Mouse (Mus musculus): ENCODE data around the gene Tshr.
"Not testable (repeated sequence)": the region's sequence is repeated elsewhere in the genome, so short reads cannot be mapped to it uniquely, and the experiment has no call there.

The Tshr gene

DNA sequence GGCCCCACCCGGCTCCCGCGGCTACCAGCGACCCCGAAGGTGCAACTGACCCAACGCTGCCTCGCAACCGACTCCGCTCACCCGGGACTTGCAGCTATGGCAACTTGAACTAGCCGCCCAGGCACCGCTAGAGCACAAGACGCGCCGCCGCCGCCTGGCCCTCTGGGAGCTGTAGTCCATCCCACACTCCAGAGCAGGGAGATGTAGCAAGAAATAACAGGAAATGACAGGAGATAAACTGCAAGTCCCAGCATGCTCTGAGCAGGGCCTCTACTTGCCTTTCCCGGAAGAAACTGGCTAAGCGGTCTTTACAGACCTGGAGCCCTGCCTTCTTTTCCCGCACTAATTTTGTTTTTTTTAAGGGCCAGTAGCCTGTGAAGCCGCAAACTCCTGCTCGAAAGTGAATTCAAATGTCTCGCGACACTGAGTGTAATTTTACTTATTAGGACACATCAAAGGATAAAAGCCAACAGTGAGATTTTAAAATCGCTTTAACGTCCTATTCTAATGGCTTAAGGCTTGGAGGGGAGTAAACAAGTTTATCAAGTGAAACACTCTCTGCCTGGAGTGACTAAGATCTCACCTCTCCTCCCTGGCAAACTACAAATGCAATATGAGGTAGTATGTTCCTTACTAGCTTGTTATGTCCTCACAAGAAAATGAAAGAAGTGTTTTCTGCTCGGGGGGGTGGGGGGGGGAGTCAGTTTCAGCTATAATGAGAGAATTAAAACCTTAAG is at the start of gene Tshr, which contains the start of gene Cep128:
Tshr (plus strand) TSS at position 283 of the 737 bp plus-strand sequence.
Cep128 (minus strand) TSS at position 129 of the 737 bp plus-strand sequence.
- peak; percentile 92 for DNase-seq (ENCODE audit: low read depth, low spot score)

DNA sequence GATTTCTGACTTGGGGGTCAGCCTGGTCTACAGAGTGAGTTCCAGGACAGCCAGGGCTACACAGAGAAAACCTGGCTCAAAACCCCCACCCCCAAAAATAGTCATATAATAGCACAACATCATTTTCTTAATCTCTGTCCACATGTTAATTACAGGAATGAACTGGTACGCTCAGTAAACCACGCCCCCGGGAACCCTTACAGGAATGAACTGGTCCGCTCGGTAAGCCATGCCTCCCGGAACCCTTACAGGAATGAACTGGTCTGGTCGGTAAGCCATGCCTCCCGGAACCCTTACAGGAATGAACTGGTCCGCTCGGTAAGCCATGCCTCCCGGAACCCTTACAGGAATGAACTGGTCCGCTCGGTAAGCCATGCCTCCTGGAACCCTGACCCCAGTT is 45.7 kb upstream of the Tshr start:
- DNase-seq (ENCODE audit: low read depth, low spot score), result not testable (repeated sequence)

DNA sequence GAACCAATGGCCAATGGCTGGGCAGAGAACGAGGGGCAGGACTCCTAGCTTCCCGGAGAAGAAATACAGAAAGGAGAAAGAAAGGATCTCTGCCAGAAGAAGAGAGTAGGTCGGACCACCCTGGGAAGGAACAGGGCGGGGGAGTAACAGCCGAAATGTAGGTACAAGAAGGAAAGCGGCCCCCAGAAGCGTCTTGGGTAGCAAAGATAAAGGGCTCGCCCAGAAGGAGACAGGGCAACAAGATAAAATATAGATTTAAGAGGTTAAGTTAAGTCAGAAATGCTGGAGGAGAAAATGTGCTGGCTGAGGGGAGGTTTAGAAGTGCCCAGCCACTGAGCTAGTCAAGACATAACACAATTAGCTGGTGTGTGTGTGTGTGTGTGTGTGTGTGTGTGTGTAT is 30.6 kb upstream of the Tshr start:
- no peak for DNase-seq (ENCODE audit: low read depth, low spot score)

DNA sequence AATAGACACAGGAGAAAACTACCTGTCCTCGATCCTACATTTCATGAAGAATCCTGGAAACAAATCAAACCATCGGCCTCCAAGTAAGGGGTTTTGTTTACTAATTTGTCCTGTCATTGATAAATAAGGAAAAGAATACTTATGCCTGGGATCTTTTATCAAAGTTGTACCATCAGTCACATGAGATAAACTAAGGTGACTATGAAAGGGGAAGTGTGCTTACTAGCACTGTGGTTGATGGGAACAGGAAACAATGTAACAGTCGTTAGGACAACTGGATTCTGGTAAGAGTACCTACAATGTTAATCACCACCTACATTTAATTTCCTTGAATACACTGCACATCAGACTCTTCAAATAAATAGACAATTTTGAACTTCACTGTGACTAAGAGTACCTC is 15.2 kb upstream of the Tshr start:
- no peak for DNase-seq (ENCODE audit: low read depth, low spot score)

DNA sequence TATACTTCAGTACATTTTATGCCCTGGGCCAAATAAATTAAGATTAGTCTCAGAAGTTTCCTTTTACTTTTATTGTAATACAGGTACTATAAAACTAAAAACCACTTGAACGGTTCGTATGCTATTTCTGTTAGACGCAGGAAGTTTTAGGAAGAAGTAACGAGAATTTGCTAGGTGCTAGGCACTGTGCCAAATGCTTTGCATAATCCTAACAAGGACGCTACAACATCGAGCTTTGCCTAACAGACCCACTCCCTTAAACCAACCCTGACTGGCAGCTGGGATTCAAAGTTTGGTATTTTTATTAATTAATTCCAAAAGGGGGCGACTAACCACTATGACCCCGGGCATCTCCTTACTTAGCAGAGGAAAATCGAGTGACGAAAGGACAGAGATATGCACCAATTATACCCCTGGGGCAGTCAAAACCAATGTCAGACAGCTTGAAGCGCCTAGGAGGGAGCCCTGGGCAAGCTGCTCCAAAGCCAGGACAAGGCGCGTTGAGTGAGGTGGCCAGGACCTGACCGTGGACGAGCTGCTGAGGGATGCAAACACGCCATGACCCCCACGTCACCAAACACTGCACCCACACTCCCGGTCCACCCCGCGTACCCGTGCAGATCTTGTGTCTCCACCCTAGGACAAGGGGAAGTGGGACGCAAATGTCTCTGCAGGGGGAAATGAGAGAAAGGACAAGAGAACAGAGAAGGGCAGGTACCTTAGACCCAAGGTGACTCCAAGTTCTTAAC is 673 bp upstream of the Tshr start:
- DNase-seq (ENCODE audit: low read depth, low spot score), result no peak

DNA sequence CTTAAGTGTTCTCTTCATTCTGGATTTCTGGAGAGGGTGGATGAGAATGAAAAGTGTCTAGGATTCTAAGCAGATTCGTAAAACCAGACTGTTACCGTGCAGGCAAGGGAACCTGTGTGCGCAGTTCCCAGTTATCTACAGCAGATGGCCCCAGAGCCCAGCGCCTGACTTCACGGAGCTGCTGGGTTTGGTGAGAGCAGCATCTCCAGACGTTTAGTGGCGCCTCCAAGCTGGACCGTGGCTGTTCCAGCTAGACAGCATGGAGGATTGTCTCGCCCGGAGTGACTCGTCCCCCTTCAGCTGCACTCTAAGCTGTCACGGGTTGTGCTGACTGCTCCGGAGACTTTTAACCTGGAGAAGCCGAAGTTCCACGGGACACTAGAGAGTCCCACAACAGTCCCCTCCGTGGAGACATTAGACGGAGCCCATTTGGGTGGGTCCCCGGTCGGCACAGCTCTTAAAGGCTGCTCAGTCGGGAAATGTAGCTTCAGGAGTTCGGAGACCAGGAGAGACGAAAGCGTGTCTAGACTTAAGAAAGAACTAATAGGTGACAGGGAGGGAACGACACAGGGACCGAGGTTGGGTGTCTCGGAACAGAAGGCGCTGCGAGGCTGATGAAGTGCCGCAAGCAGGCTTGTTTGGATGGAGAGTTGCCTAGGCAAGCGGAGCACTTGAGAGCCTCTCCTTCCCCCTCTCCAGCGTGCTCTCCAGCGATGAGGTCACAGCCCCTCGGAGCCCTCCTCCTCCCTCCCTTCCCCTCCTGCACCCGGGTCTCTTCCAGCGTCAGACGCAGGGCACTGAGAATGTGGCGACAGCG is 16.1 kb downstream of the Tshr start:
- DNase-seq (ENCODE audit: low read depth, low spot score), result peak; percentile 78

DNA sequence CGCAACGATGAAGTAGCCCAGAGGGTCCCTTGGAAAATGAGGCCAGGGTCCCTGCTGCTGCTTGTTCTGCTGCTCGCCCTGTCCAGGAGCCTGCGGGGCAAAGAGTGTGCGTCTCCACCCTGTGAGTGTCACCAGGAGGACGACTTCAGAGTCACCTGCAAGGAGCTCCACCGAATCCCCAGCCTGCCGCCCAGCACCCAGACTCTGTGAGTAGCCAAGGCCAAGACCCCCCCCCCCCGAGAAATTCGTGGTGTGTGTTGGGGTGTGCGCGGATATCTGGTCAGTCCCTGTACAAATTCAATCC is 16.6 kb downstream of the Tshr start:
- no peak for DNase-seq (ENCODE audit: low read depth, low spot score)

DNA sequence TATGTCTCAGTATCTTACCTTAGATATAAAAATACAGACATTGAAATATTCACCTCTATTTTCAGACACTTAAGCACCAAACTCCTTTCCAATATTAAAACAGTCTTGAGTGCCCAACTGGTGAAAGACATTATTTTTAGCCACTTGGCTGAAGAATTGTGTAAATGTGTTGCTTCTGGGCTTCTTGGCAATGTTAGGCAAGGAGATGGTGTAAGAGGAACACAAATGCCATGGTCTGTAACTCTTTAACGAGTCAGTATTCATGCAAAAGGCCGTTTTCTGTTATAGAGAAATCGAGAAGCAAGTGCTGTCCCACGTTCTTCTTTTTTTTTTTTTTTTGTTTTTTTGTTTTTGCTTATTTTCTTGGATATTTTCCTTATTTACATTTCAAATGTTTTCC is 25.9 kb downstream of the Tshr start:
- no peak for DNase-seq (ENCODE audit: low read depth, low spot score)

DNA sequence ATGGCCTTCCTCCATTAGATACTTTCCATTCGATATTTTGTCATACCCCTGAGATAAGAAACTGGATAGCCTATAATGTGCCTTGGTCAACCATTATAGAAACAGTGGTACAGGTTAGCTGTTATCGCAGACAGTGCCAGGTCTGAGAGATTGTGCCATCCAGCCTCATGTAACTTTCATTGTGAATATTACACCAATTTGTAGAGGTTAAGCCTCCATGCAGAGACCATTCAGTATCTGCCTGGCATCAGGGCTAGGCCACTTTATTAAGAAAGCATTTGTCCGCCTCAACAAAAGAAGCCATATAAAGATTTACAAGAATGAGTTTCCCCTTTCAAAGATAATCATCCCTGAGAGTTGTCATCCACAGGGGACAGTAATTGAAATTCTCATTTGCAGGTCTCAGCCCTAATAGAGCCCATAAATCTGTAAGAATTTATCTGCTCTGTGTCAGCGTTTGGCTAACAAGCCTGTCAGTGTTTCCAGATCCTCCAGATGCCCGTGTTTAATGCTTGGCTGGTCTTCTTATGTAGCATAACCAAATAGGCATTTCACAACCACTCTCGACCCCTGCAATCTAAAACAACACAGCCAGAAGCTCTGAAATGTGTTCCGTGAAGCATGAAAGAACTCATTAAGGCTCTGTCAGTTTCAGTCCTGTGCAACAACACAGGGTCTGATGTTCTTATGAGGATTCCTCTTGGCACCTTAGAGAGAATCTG is 28.3 kb downstream of the Tshr start:
- DNase-seq (ENCODE audit: low read depth, low spot score), result peak; percentile 51

DNA sequence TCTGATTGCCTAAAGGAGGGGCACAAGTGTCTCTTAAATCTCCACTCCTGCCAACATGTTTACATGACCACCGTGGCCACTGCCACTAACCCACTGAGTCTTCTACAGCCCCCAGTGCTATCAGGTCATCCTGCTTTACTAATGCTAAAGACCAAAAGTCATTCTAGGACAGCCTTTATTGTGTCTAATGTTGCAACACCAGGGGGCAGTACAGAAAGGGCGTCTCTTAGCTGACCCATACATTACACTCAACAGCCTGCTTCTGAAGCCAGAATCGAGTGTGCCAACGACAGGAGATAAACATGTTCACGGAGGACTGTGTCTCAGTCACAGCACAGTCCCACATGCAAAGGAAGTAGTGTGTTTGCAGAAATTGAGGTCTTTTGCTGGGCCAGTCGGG is 30.7 kb downstream of the Tshr start:
- no peak for DNase-seq (ENCODE audit: low read depth, low spot score)

DNA sequence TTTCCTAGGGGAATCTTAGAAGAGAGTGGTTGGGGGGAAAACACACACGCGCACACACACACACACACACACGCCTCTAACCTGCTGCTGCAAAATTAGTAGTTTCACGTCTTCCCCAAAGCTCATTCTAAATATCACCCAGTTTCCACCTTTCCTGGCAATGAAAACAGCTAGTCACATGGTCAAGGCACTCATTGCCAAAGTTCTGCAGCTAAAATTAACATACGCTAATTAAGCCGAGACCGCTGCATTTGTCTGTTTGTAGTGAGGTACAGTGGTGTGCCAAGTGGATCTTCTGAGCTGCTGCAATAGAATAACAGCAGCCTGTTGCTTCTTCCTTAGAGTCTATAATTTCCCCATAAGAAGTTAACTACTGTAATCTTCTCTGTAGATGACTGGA is 32.5 kb downstream of the Tshr start:
- DNase-seq (ENCODE audit: low read depth, low spot score), result no peak

DNA sequence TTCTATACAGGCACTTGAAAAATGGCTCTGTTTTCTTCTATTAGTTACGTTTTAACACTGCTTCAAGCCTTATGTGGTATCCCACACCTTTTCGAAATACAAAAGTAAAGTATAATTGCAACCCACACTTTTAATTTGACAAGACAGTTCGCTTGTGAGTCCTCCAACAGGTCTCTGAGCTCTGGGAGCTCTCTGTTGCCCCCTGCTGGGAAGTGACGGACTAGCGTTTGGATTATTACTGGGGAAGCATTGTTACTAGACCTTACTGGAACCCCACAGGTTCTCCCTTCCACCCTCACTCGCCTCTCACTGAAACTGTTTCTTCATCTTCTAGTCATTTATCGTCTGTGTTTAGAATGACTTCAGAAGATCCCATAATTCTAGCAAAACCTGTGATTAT is 34.4 kb downstream of the Tshr start:
- DNase-seq (ENCODE audit: low read depth, low spot score), result peak; percentile 47

DNA sequence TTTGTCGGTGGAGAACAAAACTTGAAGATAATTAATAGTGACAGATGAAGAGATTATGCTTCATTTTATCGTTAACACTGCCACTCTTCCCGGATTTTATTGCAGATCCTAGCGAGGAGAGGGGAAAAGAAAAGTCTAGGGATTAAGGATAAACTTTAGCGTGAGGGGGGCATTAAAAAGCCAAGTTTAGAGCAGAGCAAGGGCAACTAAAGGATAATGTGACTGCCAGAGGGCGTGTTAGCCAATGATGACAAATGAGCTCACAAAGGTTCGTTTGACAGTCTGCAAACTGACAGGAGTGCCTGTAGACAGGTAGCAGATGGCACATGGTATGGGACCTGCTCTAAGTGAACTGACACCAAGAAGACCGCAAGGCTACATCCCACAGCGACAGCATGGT is 36.9 kb downstream of the Tshr start:
- no peak for DNase-seq (ENCODE audit: low read depth, low spot score)

DNA sequence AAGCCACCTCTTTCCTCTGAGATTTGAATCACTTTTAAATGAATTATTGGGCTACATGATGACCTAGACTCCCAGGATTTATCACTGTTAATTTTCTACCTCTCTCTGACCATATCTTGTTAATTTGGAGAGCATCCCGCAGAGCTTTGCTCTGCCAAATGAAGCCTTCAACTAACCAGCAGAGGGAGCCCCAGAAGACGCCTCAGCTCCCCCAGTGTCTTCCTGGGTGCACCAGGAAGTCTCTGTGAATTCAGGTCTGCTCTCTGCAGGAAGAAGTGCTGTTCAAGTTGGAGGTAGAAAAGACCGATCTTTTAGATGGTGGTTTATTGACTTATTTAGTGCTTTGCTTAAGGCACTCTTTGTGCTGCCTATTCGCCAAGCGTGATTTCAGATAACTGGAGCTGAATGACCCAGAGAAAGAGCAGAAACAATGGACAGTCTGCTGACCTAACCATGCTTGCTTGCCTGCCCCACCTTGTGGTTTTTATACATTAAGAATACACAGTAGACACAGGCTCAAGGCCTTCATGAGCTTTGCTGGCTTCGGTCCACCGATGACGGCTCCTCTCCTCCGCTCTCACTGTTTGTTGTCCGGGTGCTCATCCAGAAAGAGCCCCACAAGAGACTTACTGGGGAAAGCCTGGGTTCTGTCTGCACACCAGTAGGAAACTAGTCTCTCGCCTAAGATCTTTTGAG is 38.9 kb downstream of the Tshr start:
- no peak for DNase-seq (ENCODE audit: low read depth, low spot score)

DNA sequence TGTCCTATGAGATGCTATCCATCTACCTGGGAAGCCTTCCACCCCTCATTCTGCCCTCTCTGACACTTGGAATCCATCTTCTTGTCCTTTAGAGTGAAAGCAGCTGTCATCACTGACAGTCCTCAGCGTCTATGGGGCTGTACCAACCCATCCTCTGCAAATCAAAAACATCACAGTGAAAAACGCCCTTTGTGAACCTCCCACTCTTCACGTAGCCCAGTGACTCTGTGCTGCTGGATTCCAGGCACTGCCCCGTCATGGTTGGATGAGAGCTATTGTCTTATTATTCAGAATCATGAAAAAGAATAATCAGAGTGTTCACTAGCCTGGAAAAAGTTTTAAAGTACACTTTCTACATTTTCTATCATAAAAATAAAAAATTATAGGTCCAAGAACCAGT is 42.1 kb downstream of the Tshr start:
- no peak for DNase-seq (ENCODE audit: low read depth, low spot score)

DNA sequence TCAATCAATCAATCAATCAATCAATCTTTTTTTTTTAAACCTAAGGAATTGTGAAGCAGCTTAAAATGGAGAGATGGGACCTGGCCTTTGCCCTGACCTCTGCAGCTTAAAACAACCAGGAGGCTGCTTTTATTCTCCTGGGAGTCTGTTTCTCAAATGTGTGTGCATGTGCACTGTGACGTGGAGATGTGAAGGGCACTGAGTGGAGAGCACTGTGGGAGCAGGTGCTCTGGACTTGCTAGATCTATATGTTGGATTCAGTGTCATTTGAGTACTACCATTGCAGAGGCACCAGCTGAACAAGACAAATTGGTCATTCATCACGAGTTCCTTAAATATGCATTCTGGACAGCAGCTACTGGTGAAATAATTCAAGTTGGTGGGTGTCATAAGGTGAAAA is 42.8 kb downstream of the Tshr start:
- DNase-seq (ENCODE audit: low read depth, low spot score), result no peak

DNA sequence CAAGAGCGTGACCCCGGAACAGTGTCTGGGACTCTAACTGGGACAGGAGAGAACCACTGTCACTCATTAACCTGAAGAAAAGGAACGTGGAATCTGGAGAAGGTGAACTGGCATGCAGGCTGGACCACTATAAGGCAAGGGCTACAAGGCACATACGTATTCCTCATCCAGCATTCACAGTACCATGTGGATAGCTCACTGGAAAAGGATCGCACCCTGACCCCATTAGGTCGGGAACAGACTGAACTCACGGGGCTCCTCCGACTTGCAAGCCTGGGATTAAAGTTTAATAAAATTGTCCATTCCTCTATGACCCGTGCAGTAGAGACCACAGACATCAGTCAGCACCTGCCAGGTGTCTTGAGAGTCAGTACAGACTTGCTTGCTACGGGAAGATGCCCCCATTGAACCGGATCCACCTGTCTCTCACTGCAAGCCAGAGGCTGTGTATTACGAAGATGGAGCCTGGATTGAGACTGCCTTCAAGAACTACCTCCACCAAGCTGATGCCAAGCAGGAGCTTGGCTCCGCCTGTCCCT is 97.9 kb downstream of the Tshr start:
- DNase-seq (ENCODE audit: low read depth, low spot score), result no peak

DNA sequence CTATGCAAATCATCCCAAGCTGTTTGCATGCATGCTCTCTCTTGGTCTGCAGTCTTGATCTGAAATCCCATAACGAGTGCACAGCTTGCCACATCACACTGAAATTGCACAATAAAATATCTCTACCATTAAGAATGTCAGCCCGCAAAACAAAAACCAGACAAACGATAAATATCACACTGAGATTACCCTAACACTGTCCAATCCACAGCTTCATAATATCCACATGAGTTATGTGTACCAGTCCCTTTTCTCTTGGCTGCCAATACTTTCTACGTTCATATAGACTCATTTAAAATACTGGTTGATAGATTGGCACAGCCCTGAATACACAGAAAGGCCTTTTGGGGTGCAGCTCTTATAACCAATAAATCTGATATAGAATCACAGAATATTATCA is 102.0 kb downstream of the Tshr start:
- no peak for DNase-seq (ENCODE audit: low read depth, low spot score)

DNA sequence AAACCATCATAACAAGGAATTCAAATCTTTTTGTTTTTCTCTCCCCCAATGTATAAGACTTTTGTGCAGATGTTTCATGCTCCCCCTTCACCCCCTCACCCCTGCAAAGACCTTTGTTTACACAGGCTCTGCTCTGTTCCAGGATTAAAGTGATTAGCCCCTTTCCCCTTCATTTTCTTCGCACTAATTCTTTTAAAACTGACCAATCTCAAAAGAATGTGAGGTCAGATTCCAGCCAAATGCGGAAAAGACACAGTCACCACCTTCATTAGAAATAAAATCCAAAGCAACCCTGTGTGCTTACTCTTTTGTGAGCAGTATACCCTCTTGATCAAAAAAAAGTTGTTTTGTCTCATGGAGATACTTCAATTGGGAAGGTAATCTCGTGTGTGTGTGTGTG is 104.0 kb downstream of the Tshr start:
- no peak for DNase-seq (ENCODE audit: low read depth, low spot score)

DNA sequence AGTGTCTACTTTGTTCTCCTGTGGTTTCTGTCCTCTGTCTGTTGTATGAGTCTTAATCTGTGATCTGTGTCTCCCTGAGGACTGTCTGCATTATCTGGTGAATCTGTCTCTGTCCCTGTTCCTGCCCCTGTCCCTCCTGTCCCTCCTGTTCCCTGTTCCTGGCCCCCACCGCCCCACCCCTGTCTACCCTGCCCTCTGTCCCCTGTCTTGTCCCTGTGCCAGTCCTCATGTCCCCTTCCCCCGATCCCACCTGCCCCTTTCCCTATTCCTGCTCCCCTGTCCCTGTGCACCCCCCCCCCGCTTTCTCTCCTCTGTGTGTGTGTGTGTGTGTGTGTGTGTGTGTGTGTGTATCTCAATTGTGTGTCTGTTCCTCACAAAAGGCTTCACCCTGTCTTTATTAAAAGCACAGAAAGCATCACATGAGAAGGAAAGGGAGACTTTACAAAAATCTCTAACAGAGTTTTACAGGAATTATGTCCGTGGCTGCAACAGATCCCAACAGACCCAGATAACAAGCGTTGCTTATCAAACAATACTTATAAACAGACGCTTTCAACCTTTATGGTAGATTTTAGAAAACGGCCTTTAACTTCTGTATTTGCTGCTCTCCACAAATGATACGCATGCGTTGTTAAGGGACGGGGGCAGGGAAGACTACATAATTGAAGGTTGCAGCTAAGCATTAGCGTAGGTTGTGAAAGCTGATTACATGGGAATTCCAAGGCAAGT is 111.3 kb downstream of the Tshr start:
- DNase-seq (ENCODE audit: low read depth, low spot score), result no peak

DNA sequence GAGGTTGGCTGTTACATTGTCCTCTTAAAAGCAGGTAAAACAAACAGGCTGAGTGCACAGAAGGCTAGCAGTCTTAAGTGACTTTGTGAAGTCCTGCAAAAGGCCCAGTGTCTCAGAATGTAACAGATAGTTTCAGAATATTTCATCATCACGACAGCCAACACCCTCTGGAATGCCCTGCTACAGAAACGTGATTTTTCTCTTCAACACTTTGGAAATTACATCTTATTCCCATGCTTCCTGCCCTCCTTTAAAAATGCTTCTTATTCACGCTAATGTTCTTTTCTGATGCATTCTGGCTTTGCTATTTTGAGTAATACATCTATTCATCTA is 111.8 kb downstream of the Tshr start:
- DNase-seq (ENCODE audit: low read depth, low spot score), result no peak
